Mouse (Mus musculus): ENCODE measurements around the gene Ogn. TPM values are rescaled to one million over a fixed set of nuclear protein-coding genes. Genes with fewer than 3 reads are reported as not detected.
A peak's percentile ranks its signal among the peaks of the same experiment; 100 is the strongest.

Ogn gene
- polyA plus RNA-seq, 1 experiment from 2014 or later, result 9.8 TPM

GRCm38 (mm10) chr13:49651781-49652351 lies 44.0 kb downstream of the Ogn start:
- Histone ChIP-seq H3K27me3 (no peaks in the 10 kb centered on the region), H3K4me3 (peak overlapping the region; percentile 75)

GRCm38 (mm10) chr13:49652481-49653179 lies 44.8 kb downstream of the Ogn start, which contains the start of the genes Cenpp and Nol8:
Cenpp (minus strand) TSS chr13:49652785.
Nol8 (plus strand) TSS chr13:49653078.
- peak within 1 kb of the TSS; percentile 63; the same call in 1 of the 2 replicates for H3K27ac ChIP-seq (replicated peaks)
- under 1% methylated on average over 68 of the region's 68 CpGs for WGBS

More at GRCm38 (mm10) chr13:49651781-49652351, 44.0 kb downstream of the Ogn start:
- WGBS, result 1% methylated on average over 4 of the region's 4 CpGs
- H3K4me1 ChIP-seq (replicated peaks), result peaks cover 18% of the 10 kb centered on the region
- H3K9me3 ChIP-seq, result no peaks in the 10 kb centered on the region
- H3K27ac ChIP-seq (replicated peaks), result no peak overlapping the region
- peaks cover 10% of the 10 kb centered on the region for H3K36me3 ChIP-seq
- H3K9ac ChIP-seq, result peak overlapping the region; percentile 47; the same call in 1 of the 2 replicates
- H3K4me2 ChIP-seq, result peak overlapping the region; percentile 93
- ATAC-seq (ENCODE audit: low FRiP score, low read depth), result no peak

GRCm38 (mm10) chr13:49653180-49653541 lies 45.3 kb downstream of the Ogn start:
- Histone ChIP-seq H3K27ac (replicated peaks) (peak overlapping the region; percentile 63; the same call in 1 of the 2 replicates), H3K4me1 (replicated peaks) (peaks cover 18% of the 10 kb centered on the region), H3K4me2 (peak overlapping the region; percentile 93), H3K9me3 (no peaks in the 10 kb centered on the region), H3K36me3 (peaks cover 15% of the 10 kb centered on the region), H3K27me3 (no peaks in the 10 kb centered on the region), H3K4me3 (peak overlapping the region; percentile 75), H3K9ac (peak overlapping the region; percentile 53)
- under 1% methylated on average over 16 of the region's 16 CpGs for WGBS
- ATAC-seq (ENCODE audit: low FRiP score, low read depth), result peak; percentile 84

More at GRCm38 (mm10) chr13:49652481-49653179, 44.8 kb downstream of the Ogn start, which contains the start of the genes Cenpp and Nol8:
- Histone ChIP-seq H3K36me3 (peaks cover 15% of the 10 kb centered on the region), H3K4me3 (peak within 1 kb of the TSS; percentile 75), H3K9ac (peak within 1 kb of the TSS; percentile 53), H3K4me2 (peak within 1 kb of the TSS; percentile 93), H3K27me3 (no peaks in the 10 kb centered on the region), H3K4me1 (replicated peaks) (peaks cover 18% of the 10 kb centered on the region), H3K9me3 (no peaks in the 10 kb centered on the region)
- ATAC-seq (ENCODE audit: low FRiP score, low read depth), result peak; percentile 100

Other genes starting within 250 kb of the Ogn start
- gene Ippk, start 186.8 kb upstream of the Ogn start, polyA plus RNA-seq (2015; fragmentation: Nextera tagmentation; extraction: Ambion mirVana), result 12.3 and 13.2 TPM in 2 replicates
- gene Tes3-ps, start 114.7 kb upstream of the Ogn start, polyA plus RNA-seq (2015; fragmentation: Nextera tagmentation; extraction: Ambion mirVana), result 0.30 and 0.39 TPM in 2 replicates
- 2.6 and 2.7 TPM in 2 replicates for gene Ecm2, start 103.2 kb upstream of the Ogn start, polyA plus RNA-seq (2015; fragmentation: Nextera tagmentation; extraction: Ambion mirVana)
- gene Aspn, start 63.6 kb upstream of the Ogn start, polyA plus RNA-seq (2015; fragmentation: Nextera tagmentation; extraction: Ambion mirVana), result 0.70 and 1.2 TPM in 2 replicates
- gene Omd, start 25.6 kb upstream of the Ogn start, polyA plus RNA-seq (2015; fragmentation: Nextera tagmentation; extraction: Ambion mirVana), result 0.54 and 0.88 TPM in 2 replicates
- 7.1 and 8.5 TPM in 2 replicates for gene Cenpp, start 44.7 kb downstream of the Ogn start, polyA plus RNA-seq (2015; fragmentation: Nextera tagmentation; extraction: Ambion mirVana)
- 15.0 and 16.8 TPM in 2 replicates for gene Nol8, start 45.0 kb downstream of the Ogn start, polyA plus RNA-seq (2015; fragmentation: Nextera tagmentation; extraction: Ambion mirVana)
- gene Iars, start 74.1 kb downstream of the Ogn start, polyA plus RNA-seq (2015; fragmentation: Nextera tagmentation; extraction: Ambion mirVana), result 49.9 and 52.3 TPM in 2 replicates
- gene Gm30302, start 191.0 kb downstream of the Ogn start, polyA plus RNA-seq (2015; fragmentation: Nextera tagmentation; extraction: Ambion mirVana), result not detected in 2 replicates

Measured in hindbrain, embryonic 15.5 days (tissue).